Mouse (Mus musculus) ovary, postnatal 36 days (tissue): ENCODE data around the gene Ghrhr.
A peak's percentile ranks its signal among the peaks of the same experiment; 100 is the strongest.

Experiments
- DNase-seq: peaks from one replicate; pipeline ENCODE4 v3.0.0; 2022; ENCODE audit warnings: low spot score, mixed read lengths

Gene Ghrhr

DNA sequence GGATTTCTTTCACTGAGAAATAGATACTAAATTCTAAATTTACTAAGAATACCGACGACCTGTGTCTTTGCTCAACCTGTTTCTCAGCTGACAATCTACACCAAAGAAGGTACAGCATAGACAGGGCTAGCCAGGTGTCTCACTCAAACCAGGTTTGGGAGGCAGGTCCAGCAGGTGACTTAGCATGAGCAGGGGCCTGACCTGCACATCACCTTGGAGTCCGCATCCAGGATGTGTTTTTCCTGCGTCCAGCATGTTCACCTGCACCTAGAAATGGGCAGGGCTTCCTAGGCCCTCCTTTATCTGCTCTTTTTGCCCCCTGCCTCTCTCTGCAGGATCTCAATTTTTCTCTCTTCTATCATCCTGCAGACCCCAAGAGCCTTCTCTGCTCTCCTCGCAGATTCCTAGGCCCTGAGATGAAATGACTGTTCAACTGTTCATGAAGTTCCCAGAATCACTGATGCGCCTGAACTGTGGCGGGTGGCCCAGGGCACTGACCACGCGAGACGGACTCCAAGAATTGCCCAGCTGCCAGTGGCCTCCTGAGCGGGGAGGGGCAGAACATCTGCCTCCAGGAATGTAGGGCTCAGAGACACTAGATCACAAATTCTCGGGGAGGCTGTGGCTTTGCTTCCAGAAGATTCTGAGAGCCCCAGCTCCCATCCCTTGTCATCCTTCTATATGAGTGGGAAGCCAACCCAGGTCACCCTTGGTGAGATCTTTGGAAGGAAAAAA lies 22.2 kb upstream of the Ghrhr start:
- no peak for DNase-seq

- DNase-seq: no peak
Observed at GRCm38 (mm10) chr6:55354456-55355117, 21.5 kb upstream of the Ghrhr start.

DNA sequence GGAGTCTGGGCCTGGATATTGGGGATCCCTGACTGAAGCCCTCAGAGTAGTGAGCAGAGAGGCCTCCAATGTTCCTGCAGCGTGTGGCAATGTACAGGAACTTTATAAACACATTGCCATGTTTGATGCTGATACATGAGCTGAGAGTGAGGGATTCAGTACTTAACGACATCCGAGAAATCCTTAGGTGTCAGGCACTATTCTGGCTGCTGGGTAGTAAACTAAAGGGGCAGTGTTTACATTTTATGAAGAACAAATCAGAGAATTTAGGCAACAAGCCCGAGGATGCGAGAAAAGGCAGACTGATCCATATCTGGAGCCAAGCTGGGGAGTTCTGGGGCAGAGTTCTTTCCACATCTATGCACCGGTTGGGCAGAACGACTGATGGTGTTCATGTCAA lies 20.5 kb upstream of the Ghrhr start:
- DNase-seq: no peak

DNA sequence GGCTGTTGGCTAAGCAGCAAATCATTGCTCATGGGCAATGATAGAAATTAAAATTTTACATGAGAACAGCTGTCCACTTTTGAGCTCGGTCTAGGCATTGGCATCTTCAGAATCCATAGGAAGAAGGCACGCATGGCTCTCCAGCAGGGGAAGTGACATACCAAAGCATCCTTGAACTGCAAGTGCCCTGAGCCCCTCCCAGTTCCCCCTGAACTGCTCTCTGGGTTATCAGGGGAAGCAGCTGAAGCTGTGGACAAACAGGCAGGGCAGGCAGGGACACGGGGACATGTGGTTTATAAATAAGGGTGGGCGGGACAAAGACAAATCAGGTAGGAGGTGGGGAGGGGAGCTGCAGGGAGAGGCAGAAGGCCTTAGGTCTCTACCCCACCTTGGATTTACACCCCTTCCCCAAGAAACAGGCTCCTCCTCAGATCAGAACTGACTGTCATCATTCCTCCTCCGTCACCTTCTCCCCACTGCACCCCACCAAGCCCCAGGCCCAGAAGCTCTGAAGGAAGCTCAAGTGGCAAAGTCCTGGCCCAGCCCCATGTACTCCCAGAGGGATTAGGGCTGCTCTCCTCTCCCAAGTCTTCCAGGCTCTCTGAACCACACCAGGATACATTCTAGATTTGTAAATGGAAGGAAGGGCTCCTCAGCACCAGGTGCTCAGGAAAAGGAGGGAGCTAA lies 19.9 kb upstream of the Ghrhr start:
- no peak for DNase-seq

GRCm38 (mm10) chr6:55356976-55357635 lies 19.0 kb upstream of the Ghrhr start:
- DNase-seq: no peak

DNA sequence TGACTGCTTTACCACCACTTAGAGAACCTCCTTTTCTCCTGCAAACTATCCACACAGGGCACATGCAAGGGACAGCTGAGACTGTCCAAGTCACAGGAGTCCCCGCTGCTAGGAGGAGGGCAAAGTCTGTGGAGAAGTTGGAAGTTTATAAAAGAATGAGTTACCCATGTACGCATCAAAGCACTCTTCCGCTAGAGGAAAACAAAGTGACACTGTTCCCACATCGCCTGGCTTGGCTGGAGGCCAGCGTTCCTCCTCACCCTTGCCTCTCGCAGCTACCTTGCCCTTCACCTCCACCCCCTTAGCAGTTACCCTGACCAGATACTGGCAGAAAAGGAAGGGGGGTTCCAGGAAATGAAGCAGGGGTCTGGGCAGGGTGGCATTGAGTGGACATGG lies 18.5 kb upstream of the Ghrhr start:
- DNase-seq: no peak

GRCm38 (mm10) chr6:55358731-55359143 lies 17.4 kb upstream of the Ghrhr start:
- no peak for DNase-seq

GRCm38 (mm10) chr6:55362663-55363062 lies 13.4 kb upstream of the Ghrhr start:
- no peak for DNase-seq

DNA sequence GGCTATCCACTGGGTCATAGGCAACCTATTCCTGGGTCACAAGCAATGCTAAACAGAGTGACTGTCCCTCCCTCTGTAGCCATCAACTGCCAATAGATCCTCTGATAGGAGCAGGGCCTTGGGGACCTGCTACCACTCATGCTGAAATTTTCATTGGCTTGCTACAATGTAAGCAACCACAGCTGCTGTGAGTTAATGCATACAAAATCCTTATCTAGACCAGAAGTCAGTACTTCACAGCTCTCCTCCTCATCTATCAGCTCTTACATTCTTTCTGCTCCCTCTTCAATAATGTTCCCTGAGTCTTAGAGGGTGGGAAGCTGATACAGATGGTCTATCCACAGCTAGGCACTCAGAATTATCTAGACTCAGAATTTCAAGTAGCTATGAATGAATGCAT lies 9.0 kb upstream of the Ghrhr start:
- DNase-seq: no peak

GRCm38 (mm10) chr6:55370831-55371230 lies 5.3 kb upstream of the Ghrhr start:
- no peak for DNase-seq

GRCm38 (mm10) chr6:55376511-55376910 lies 416 bp downstream of the Ghrhr start:
- DNase-seq: no peak

- DNase-seq: no peak
Observed at GRCm38 (mm10) chr6:55377461-55377860, 1.4 kb downstream of the Ghrhr start.

DNA sequence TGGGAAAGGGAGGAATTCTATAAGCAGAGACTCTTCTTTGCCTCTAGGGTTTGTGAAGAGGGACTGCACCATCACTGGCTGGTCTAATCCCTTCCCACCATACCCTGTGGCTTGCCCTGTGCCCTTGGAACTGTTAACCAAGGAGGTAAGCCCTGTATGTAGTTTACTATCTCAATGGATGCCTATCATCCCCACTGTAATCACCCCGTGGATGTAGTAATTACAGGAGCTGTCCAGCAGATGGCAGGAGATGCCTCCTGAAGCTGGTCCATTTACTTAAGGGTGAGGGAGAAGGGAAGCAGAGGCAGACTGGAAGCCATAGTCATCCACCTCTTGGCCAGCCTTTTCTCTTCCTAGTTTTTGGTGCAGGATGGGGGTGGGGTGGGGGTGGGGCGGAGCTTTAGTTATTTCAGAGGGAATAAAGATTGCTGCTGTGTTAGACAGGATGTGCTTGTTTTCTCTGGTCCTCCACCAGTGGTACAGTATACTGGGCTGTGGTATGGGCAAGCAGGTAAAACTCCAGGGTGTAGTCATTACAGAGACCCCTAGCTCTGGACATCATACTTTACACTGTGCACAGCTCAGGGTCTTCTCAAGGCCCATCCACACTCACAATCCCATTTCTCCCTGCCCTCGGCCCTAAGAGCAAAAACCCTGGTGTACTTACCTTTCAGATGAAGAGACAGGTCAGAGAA lies 3.7 kb downstream of the Ghrhr start:
- DNase-seq: no peak

- DNase-seq: no peak
Observed at GRCm38 (mm10) chr6:55381966-55382365, 5.9 kb downstream of the Ghrhr start.

GRCm38 (mm10) chr6:55383897-55384296 lies 7.8 kb downstream of the Ghrhr start:
- DNase-seq: peak; percentile 39

- no peak for DNase-seq
Observed at GRCm38 (mm10) chr6:55384356-55384951, 8.4 kb downstream of the Ghrhr start.

DNA sequence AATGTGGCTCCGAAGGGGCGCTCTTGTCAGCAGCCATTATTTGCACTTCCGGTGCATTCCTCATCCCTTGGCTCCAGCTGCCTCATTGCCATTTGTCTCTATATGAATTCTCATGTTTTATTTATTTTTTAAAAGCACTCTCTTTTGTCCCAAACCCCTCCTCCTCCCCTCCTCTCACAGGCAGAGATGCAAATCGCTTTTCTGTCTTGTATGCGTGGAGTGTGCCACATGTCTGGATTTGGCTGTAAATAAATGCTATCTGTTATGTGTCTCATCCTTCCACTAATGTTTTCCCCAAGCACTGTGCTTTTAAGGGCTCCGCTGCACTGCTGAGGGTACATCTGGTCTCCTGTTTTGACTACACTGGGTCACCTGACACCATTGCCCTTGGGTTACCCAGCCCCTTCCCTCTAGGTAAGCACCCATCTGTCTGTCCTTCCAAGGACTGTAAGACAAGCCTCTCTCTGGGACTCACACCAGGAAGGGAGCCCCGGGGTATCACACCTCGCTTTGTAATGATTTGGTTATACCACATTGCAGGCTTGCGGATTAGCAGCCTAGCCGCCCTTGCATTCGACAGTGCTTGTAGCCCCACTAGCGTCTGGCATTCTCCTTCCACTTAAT lies 12.6 kb downstream of the Ghrhr start:
- DNase-seq: no peak

- no peak for DNase-seq
Observed at GRCm38 (mm10) chr6:55389321-55389720, 13.2 kb downstream of the Ghrhr start.

DNA sequence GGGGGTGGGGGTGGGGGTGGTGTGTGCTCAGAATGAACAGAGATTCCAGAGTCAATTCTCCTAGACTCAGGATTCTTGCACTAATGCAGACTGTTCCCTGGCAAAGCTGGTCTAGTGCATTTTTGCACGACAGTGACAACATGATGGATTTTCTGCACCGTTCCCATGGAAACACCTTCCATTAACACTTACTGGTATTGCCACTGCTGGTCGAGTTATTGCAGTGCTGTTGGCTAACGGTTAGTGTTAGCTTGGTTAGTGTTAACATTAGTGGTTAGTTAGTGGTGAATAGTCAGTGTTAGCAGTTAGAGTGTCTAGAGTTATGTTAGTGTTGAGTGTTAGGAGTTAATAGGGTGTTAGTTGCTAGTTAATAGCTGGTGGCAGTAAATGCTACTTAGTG lies 15.7 kb downstream of the Ghrhr start:
- DNase-seq: no peak

DNA sequence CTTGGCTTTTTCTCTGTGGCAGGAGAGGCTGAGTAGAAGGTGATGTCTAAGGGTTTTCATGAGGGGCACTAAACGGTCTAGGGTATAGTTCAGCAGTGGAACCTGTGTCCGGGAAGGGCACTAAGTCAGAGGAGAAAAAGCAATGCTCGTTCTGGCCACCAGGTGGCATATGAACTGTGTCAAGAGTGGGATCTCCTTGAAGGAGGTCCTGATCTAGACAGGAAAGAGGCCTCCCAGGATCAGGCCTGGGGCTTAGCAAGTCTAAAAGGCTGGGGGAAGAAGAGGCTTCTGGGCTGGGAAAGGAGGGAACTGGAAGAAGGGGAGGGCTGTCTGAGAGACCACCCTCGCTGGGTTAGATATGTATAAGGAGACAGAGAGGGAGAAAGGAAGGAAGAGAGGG lies 16.4 kb downstream of the Ghrhr start:
- peak; percentile 67 for DNase-seq

GRCm38 (mm10) chr6:55394854-55395253 lies 18.8 kb downstream of the Ghrhr start:
- DNase-seq: no peak
